Mouse (Mus musculus): ENCODE results near the gene Ifi211. TPM values are rescaled to one million over a fixed set of nuclear protein-coding genes. Genes with fewer than 3 reads are reported as not detected.
"Not testable (repeated sequence)": the region's sequence is repeated elsewhere in the genome, so short reads cannot be mapped to it uniquely, and the experiment has no call there.

Gene Ifi211
- 2.8 and 3.8 TPM in 2 replicates for polyA plus RNA-seq (2014; fragmentation: Nextera tagmentation; extraction: Ambion mirVana)

DNA sequence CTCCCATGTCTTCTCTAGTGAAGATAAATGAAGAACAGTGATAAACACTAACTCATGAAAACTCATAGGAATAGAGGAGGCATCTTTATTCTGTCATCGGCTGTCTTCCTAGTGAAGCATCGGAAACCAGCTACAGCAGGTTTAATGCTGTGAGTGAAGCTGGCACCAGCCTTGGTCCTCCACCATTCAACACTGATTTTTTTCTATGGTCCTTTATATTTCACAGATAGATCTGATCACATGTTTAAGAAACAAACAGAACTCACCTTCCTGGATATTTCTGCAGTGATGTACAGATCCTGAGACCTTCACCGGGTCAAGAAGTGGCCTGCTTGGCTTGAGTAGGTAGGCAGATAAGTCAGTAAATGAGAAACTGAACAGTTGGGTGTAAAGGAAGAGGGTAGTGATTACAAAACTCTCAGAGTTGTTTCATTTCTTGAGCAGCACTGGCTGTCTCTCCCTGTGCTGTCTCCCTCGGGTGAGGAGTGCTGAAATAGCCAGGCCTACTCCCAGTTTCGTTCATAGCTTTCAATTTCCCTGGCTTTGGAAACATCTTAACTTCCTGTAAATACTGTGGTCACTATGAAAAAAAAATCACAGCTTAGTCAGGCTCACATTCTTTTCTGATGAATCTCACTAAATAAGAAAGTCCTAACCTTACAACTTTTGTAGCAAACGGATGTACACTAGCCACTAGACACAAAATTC lies at the start of gene Ifi211:
Gene Ifi211, minus strand, starts transcription at position 499 of the 708 bp plus-strand sequence.
- H3K9ac ChIP-seq (ENCODE audit: low read length); H3K27ac ChIP-seq (replicated peaks in 1 of 2; ENCODE audit: control insufficient read depth in 1 of 2, insufficient read depth in 1 of 2, low read depth in 2 of 2, low read length in 2 of 2); H3K36me3 ChIP-seq (ENCODE audit: control insufficient read depth, insufficient read depth, low read length); H3K27me3 ChIP-seq (ENCODE audit: control insufficient read depth, insufficient read depth, low read length); H3K4me2 ChIP-seq (ENCODE audit: low read length); H3K4me3 ChIP-seq (ENCODE audit: control insufficient read depth in 1 of 2, insufficient read depth in 1 of 2, low read depth in 1 of 2, low read length in 2 of 2); H3K9me3 ChIP-seq (ENCODE audit: control insufficient read depth, low read length); H3K4me1 ChIP-seq (ENCODE audit: control insufficient read depth in 2 of 2, insufficient read depth in 2 of 2, low read length in 2 of 2); ATAC-seq (ENCODE audit: insufficient number of reproducible peaks, insufficient read depth, low FRiP score, low read depth): not testable (repeated sequence)
- WGBS, result 66% methylated on average over 6 of the region's 6 CpGs

DNA sequence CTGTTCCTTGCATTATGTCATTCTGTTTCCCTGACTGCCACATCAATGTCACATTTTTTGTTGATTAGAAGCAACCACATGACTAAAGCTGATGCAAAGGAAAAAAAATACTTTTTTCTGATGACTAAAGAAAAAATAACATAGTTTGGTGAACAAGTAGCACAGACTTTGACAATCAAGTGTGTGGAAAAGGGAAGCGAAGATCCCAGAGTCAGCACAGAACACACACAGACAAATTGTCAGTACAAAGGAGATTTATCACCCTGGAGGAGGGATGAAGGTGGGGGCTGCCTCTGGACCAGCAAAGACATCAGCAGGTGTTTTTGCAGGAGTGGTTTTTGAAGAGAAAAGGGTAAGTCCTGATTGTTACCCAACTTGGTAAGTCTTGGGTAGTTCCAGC lies 48.6 kb upstream of the Ifi211 start:
- H3K27me3 ChIP-seq (ENCODE audit: control insufficient read depth, insufficient read depth, low read length); H3K4me2 ChIP-seq (ENCODE audit: low read length); H3K4me3 ChIP-seq (ENCODE audit: control insufficient read depth in 1 of 2, insufficient read depth in 1 of 2, low read depth in 1 of 2, low read length in 2 of 2); H3K9ac ChIP-seq (ENCODE audit: low read length); H3K27ac ChIP-seq (replicated peaks in 1 of 2; ENCODE audit: control insufficient read depth in 1 of 2, insufficient read depth in 1 of 2, low read depth in 2 of 2, low read length in 2 of 2); ATAC-seq (ENCODE audit: insufficient number of reproducible peaks, insufficient read depth, low FRiP score, low read depth); H3K36me3 ChIP-seq (ENCODE audit: control insufficient read depth, insufficient read depth, low read length); H3K4me1 ChIP-seq (ENCODE audit: control insufficient read depth in 2 of 2, insufficient read depth in 2 of 2, low read length in 2 of 2); H3K9me3 ChIP-seq (ENCODE audit: control insufficient read depth, low read length): not testable (repeated sequence)
- WGBS, result 91% methylated on average over 1 of the region's 1 CpGs

DNA sequence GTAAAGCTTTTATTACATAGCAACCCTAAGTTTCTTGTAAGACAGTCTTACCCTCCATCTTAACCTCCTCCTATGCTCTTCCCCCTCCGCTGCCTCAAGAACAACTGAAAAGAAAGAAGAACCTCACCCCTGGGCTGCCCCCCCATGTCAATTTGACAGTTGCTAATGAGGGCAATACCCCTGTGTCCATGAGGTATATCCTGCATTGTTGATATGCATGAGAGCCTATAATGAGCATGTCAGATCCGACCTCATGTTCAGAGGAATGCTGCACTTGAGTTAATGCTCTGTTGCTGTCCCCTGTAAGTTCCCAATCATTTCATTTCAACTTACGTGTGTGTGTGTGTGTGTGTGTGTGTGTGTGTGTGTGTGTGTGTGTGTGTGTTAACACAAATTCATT lies 47.2 kb upstream of the Ifi211 start:
- H3K36me3 ChIP-seq (ENCODE audit: control insufficient read depth, insufficient read depth, low read length); H3K27ac ChIP-seq (replicated peaks in 1 of 2; ENCODE audit: control insufficient read depth in 1 of 2, insufficient read depth in 1 of 2, low read depth in 2 of 2, low read length in 2 of 2); H3K27me3 ChIP-seq (ENCODE audit: control insufficient read depth, insufficient read depth, low read length); H3K4me1 ChIP-seq (ENCODE audit: control insufficient read depth in 2 of 2, insufficient read depth in 2 of 2, low read length in 2 of 2); H3K4me2 ChIP-seq (ENCODE audit: low read length); H3K9me3 ChIP-seq (ENCODE audit: control insufficient read depth, low read length); H3K9ac ChIP-seq (ENCODE audit: low read length); H3K4me3 ChIP-seq (ENCODE audit: control insufficient read depth in 1 of 2, insufficient read depth in 1 of 2, low read depth in 1 of 2, low read length in 2 of 2); ATAC-seq (ENCODE audit: insufficient number of reproducible peaks, insufficient read depth, low FRiP score, low read depth): not testable (repeated sequence)
- WGBS, result 55% methylated on average over 3 of the region's 3 CpGs

DNA sequence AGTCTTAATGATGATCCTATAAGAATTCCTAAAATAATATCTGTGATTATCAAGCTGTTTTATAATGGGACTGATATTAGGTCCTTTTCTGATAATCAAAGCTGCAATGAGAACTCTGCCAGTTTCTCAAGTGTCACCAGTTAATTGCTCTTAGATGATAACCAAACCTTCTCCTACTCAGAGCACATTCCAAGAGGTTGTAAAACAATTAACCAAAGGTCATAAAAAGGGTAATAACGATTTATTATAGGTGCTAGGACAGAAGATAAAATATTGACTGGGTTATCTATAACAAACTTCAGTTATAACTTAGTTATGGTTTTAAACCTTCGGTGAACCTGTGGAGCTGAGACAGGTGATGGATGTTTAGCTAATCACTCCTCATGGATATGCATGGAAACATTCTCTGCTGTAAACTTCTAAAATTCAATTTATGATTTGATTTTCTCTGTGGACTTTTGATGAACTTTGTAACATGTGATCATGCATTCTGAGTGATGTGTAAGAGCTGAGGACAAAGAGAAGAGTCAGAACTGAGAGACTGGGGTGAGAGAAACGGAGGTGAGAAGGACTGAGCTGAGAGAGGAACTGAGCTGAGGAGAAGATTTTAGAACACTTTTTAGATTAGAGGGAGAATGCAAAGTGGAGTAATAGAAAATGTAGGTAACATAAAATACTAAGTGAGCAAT lies 43.1 kb upstream of the Ifi211 start:
- WGBS, result 62% methylated on average over 3 of the region's 3 CpGs

DNA sequence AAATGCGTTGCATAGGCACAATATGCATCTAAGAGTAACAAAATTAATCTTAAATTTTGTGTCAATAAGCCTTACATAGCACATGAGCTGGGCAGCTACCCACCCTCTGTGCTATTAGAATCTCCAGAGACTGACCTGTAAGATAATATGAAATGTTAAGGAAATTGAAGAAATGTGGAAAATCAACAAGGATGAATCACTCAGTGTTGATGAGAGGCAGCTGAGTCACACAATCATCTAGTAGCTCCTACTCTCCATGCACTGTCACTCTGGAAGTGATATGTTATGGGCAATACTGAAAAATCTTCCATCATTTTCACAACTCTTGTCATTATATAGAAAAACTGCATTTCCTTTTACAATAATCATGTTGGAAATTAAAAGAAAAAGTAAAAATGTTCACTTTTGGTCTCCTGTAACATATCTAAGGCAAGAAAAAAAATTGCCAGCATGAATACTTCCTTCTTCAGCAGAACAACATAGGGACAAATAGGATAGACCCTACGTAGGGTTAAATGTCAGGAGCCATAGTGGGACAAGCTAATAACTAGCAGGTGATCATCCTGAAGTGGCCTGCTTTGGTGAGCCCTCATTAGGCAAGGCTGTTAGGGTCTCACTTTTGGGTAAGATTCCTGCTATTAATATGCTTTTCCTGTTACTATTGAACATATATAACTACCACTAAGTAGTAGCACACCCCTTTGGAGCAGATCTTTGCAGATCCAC lies 42.4 kb upstream of the Ifi211 start:
- Histone ChIP-seq H3K4me2 (ENCODE audit: low read length) (no peak overlapping the region), H3K36me3 (ENCODE audit: control insufficient read depth, insufficient read depth, low read length) (no peaks in the 10 kb centered on the region), H3K27me3 (ENCODE audit: control insufficient read depth, insufficient read depth, low read length) (no peaks in the 10 kb centered on the region), H3K9ac (ENCODE audit: low read length) (no peak overlapping the region), H3K9me3 (ENCODE audit: control insufficient read depth, low read length) (no peaks in the 10 kb centered on the region), H3K4me3 (ENCODE audit: control insufficient read depth in 1 of 2, insufficient read depth in 1 of 2, low read depth in 1 of 2, low read length in 2 of 2) (no peak overlapping the region), H3K27ac (replicated peaks in 1 of 2; ENCODE audit: control insufficient read depth in 1 of 2, insufficient read depth in 1 of 2, low read depth in 2 of 2, low read length in 2 of 2) (no peak overlapping the region), H3K4me1 (ENCODE audit: control insufficient read depth in 2 of 2, insufficient read depth in 2 of 2, low read length in 2 of 2) (no peaks in the 10 kb centered on the region)
- no peak for ATAC-seq (ENCODE audit: insufficient number of reproducible peaks, insufficient read depth, low FRiP score, low read depth)
- 77% methylated on average over 2 of the region's 2 CpGs for WGBS

More for the DNA sequence above, 43.1 kb upstream of the Ifi211 start:
- H3K4me3 ChIP-seq (ENCODE audit: control insufficient read depth in 1 of 2, insufficient read depth in 1 of 2, low read depth in 1 of 2, low read length in 2 of 2); H3K9me3 ChIP-seq (ENCODE audit: control insufficient read depth, low read length); H3K4me2 ChIP-seq (ENCODE audit: low read length); H3K36me3 ChIP-seq (ENCODE audit: control insufficient read depth, insufficient read depth, low read length); ATAC-seq (ENCODE audit: insufficient number of reproducible peaks, insufficient read depth, low FRiP score, low read depth); H3K4me1 ChIP-seq (ENCODE audit: control insufficient read depth in 2 of 2, insufficient read depth in 2 of 2, low read length in 2 of 2); H3K9ac ChIP-seq (ENCODE audit: low read length); H3K27me3 ChIP-seq (ENCODE audit: control insufficient read depth, insufficient read depth, low read length); H3K27ac ChIP-seq (replicated peaks in 1 of 2; ENCODE audit: control insufficient read depth in 1 of 2, insufficient read depth in 1 of 2, low read depth in 2 of 2, low read length in 2 of 2): not testable (repeated sequence)

DNA sequence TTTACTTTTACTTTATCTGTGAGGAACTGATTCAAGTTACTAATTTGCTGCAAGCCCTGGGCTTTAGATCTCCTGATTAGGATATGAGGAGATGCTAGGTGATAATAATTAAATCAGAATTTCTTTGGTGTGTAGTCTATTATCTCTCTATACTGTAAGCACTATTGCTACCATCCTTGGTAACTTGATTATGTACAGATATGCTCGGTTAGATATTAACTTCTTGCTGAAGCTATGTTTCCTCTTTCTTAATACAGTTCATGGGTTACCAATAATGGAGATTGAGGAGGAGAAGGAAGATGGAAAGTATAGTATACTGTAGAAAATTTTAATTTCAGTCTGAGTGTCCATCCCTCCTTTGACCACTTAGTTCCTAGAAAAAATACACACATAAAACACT lies 40.7 kb upstream of the Ifi211 start:
- Histone ChIP-seq H3K27ac (replicated peaks in 1 of 2; ENCODE audit: control insufficient read depth in 1 of 2, insufficient read depth in 1 of 2, low read depth in 2 of 2, low read length in 2 of 2) (no peak overlapping the region), H3K9me3 (ENCODE audit: control insufficient read depth, low read length) (no peaks in the 10 kb centered on the region), H3K36me3 (ENCODE audit: control insufficient read depth, insufficient read depth, low read length) (no peaks in the 10 kb centered on the region), H3K4me1 (ENCODE audit: control insufficient read depth in 2 of 2, insufficient read depth in 2 of 2, low read length in 2 of 2) (no peaks in the 10 kb centered on the region), H3K9ac (ENCODE audit: low read length) (no peak overlapping the region), H3K27me3 (ENCODE audit: control insufficient read depth, insufficient read depth, low read length) (no peaks in the 10 kb centered on the region), H3K4me3 (ENCODE audit: control insufficient read depth in 1 of 2, insufficient read depth in 1 of 2, low read depth in 1 of 2, low read length in 2 of 2) (no peak overlapping the region), H3K4me2 (ENCODE audit: low read length) (no peak overlapping the region)
- ATAC-seq (ENCODE audit: insufficient number of reproducible peaks, insufficient read depth, low FRiP score, low read depth), result no peak
- 72% methylated on average over 1 of the region's 1 CpGs for WGBS

DNA sequence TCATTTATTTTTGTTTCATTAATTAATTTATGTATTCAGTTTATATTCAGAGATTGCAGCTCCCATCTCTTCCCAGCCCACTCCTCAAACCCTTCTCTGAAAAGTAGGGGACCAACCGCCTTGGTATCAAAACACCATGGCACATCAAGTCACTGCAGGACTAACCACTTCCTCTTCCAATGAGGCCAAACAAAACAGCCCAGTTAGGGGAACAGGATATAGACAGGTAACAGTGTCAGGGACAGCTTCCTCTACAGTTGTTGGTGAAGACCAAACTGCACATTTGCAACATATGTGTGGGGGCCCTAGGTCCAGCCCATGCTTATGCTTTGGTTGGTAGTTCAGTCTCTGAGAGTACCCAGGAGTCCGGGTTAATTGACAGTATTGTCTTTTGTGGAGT lies 36.2 kb upstream of the Ifi211 start:
- not testable (repeated sequence) for H3K27ac ChIP-seq (replicated peaks in 1 of 2; ENCODE audit: control insufficient read depth in 1 of 2, insufficient read depth in 1 of 2, low read depth in 2 of 2, low read length in 2 of 2)

More for the DNA sequence above, 36.2 kb upstream of the Ifi211 start:
- not testable (repeated sequence) for H3K36me3 ChIP-seq (ENCODE audit: control insufficient read depth, insufficient read depth, low read length); H3K4me3 ChIP-seq (ENCODE audit: control insufficient read depth in 1 of 2, insufficient read depth in 1 of 2, low read depth in 1 of 2, low read length in 2 of 2); H3K9ac ChIP-seq (ENCODE audit: low read length); H3K27me3 ChIP-seq (ENCODE audit: control insufficient read depth, insufficient read depth, low read length); H3K9me3 ChIP-seq (ENCODE audit: control insufficient read depth, low read length); ATAC-seq (ENCODE audit: insufficient number of reproducible peaks, insufficient read depth, low FRiP score, low read depth); H3K4me2 ChIP-seq (ENCODE audit: low read length); H3K4me1 ChIP-seq (ENCODE audit: control insufficient read depth in 2 of 2, insufficient read depth in 2 of 2, low read length in 2 of 2)
- WGBS, result 68% methylated on average over 2 of the region's 2 CpGs
